Mouse (Mus musculus) forebrain, embryonic 13.5 days (tissue): ENCODE results near the gene Pvalb. TPM values are rescaled to one million over a fixed set of nuclear protein-coding genes. Genes with fewer than 3 reads are reported as not detected.

ENCODE experiments used
- ATAC-seq: fragments of 200-750 bp; cut with Nextera tagmentation; 2 replicates; pipeline ENCODE4 v1.8.0; 2017
- H3K27ac ChIP-seq: fragments of 300-500 bp; sonication (generic); 2 replicates; pipeline ENCODE4 v1.5.1; 2015; ENCODE audit warnings: inconsistent platforms, mild to moderate bottlenecking, moderate library complexity
- H3K27me3 ChIP-seq: fragments of 300-500 bp; sonication (generic); 2 replicates; pipeline ENCODE4 v1.6.1; 2015; ENCODE audit warnings: mild to moderate bottlenecking, inconsistent platforms
- H3K36me3 ChIP-seq: fragments of 300-500 bp; sonication (generic); 2 replicates; pipeline ENCODE4 v1.6.1; 2015; ENCODE audit warnings: mild to moderate bottlenecking, inconsistent platforms; ENCODE audit not compliant: poor library complexity, severe bottlenecking
- H3K4me1 ChIP-seq: fragments of 300-500 bp; sonication (generic); 2 replicates; pipeline ENCODE4 v1.6.1; 2015; ENCODE audit warnings: inconsistent platforms
- H3K4me2 ChIP-seq: fragments of 300-500 bp; sonication (generic); 2 replicates; pipeline ENCODE4 v1.6.1; 2015; ENCODE audit warnings: inconsistent platforms, mild to moderate bottlenecking, moderate library complexity
- H3K4me3 ChIP-seq: fragments of 300-500 bp; sonication (generic); 2 replicates; pipeline ENCODE4 v1.5.1; 2015; ENCODE audit warnings: mild to moderate bottlenecking, inconsistent platforms
- H3K9ac ChIP-seq: fragments of 300-500 bp; sonication (generic); 2 replicates; pipeline ENCODE4 v1.6.1; 2015; ENCODE audit warnings: mild to moderate bottlenecking, inconsistent platforms
- H3K9me3 ChIP-seq: fragments of 300-500 bp; sonication (generic); replicated peaks from 2 replicates; pipeline ENCODE4 v1.6.1; 2016; ENCODE audit warnings: inconsistent platforms
- WGBS: fragments of 180-500 bp; shearing (Covaris S2); methylation state at CpG from one replicate; pipeline ENCODE4 v1.1.7; 2015; 5-methylcytosine and 5-hydroxymethylcytosine counted together
- polyA plus RNA-seq: library from polyadenylated mRNA; unstranded; fragments of >200 nt; fragmentation: Nextera tagmentation; extraction: Ambion mirVana; gene quantifications from 2 replicates; pipeline ENCODE4 v1.2.1, GENCODE M21; 2015

Pvalb gene
- polyA plus RNA-seq: not detected in 2 replicates

- Histone ChIP-seq H3K4me2 (no peak within 1 kb of the TSS), H3K36me3 (no peaks in the 10 kb centered on the region), H3K4me1 (peaks cover 11% of the 10 kb centered on the region), H3K9ac (no peak within 1 kb of the TSS), H3K9me3 (peaks cover 7% of the 10 kb centered on the region; the same call in 1 of the 2 replicates), H3K27me3 (peaks cover 43% of the 10 kb centered on the region), H3K4me3 (no peak within 1 kb of the TSS), H3K27ac (no peak within 1 kb of the TSS)
- ATAC-seq: no peak
- WGBS: 90% methylated on average over 7 of the region's 7 CpGs
Observed at GRCm38 (mm10) chr15:78206312-78206711, at the start of gene Pvalb. Pvalb (minus strand) TSS chr15:78206400.

GRCm38 (mm10) chr15:78254751-78255150 is 48.6 kb upstream of the Pvalb start:
- Histone ChIP-seq H3K4me1 (no peaks in the 10 kb centered on the region), H3K4me2 (no peak overlapping the region), H3K9me3 (no peaks in the 10 kb centered on the region), H3K36me3 (no peaks in the 10 kb centered on the region), H3K4me3 (no peak overlapping the region), H3K9ac (no peak overlapping the region), H3K27me3 (no peaks in the 10 kb centered on the region), H3K27ac (no peak overlapping the region)
- ATAC-seq: no peak
- WGBS: 24% methylated on average over 20 of the region's 20 CpGs

GRCm38 (mm10) chr15:78248410-78248809 is 42.2 kb upstream of the Pvalb start:
- Histone ChIP-seq H3K9me3 (no peaks in the 10 kb centered on the region), H3K4me2 (no peak overlapping the region), H3K4me3 (no peak overlapping the region), H3K9ac (no peak overlapping the region), H3K4me1 (no peaks in the 10 kb centered on the region), H3K27me3 (no peaks in the 10 kb centered on the region), H3K27ac (no peak overlapping the region), H3K36me3 (no peaks in the 10 kb centered on the region)
- WGBS: 79% methylated on average over 3 of the region's 3 CpGs
- no peak for ATAC-seq

DNA sequence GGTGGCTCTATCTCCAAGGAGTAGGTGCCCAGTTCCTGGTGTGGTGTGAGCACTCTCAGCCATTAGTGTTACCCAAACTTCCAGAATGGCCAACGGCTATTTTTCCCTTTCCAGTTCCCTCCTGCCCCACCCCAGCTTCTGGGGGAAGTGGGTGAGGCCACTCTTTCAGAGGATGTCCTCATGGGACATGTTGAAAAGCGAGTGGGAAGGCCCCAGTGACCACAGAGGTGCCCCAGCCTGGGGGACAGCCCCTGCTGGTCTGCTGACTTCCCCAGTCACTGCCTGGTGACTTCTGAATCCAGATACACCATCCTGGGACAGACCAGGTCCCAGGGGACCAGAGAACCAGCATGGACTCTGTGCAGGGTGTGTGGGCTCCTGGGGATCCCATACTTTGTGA is 41.5 kb upstream of the Pvalb start:
- WGBS: 69% methylated on average over 2 of the region's 2 CpGs
- ATAC-seq: no peak
- H3K4me3 ChIP-seq: no peak overlapping the region

GRCm38 (mm10) chr15:78246143-78247116 is 40.2 kb upstream of the Pvalb start:
- H3K27me3 ChIP-seq: no peaks in the 10 kb centered on the region
- WGBS: 80% methylated on average over 18 of the region's 18 CpGs
- H3K27ac ChIP-seq: no peak overlapping the region
- H3K9me3 ChIP-seq: no peaks in the 10 kb centered on the region
- ATAC-seq: no peak
- H3K4me2 ChIP-seq: no peak overlapping the region
- H3K36me3 ChIP-seq: no peaks in the 10 kb centered on the region
- no peak overlapping the region for H3K9ac ChIP-seq
- H3K4me1 ChIP-seq: no peaks in the 10 kb centered on the region
- H3K4me3 ChIP-seq: no peak overlapping the region

More for the DNA sequence above, 41.5 kb upstream of the Pvalb start:
- H3K36me3 ChIP-seq: no peaks in the 10 kb centered on the region
- no peak overlapping the region for H3K4me2 ChIP-seq
- H3K9me3 ChIP-seq: no peaks in the 10 kb centered on the region
- no peak overlapping the region for H3K27ac ChIP-seq
- no peak overlapping the region for H3K9ac ChIP-seq
- H3K27me3 ChIP-seq: no peaks in the 10 kb centered on the region
- H3K4me1 ChIP-seq: no peaks in the 10 kb centered on the region

DNA sequence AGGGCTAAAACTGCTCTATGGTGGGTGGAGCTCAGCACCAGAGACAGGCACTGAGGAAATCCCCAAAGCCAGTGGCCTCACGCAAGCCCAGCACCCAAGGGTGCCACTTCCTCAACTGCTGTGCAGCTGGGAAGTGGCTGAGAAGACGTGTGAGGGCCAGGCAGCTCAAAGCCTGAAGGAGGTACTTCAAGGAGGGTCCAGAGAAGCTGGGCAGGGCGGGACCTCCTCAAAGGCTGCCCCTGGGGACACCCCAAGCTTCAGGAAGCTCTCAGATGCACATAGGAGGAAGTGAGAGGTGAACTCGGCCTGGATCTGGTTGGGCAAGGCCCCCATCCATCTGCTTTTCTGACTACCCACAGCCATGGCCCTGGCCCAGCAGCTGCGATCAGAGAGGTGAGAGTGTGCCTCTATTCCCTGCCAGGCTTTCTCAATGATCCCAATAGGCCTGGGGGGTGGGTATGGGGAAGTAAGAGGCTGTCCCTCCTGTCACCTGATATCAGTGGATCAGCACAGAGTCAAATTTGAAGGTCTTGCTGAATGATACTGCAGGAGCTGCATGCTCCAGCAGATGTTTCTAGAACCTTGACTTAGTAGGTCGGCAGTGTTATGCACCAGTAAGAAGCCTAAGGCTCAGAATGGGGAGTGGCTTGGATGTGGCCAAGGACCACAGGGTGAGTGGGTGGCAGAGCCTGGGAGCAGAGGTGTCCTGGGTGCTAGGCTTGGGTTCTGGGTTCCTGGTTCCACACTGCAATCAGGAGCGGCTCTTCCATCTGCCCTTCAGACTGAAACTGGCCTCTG is 38.7 kb upstream of the Pvalb start, which contains the start of gene Ncf4:
Gene Ncf4 (plus strand): TSS at position 107 of the 798 bp plus-strand sequence.
- ATAC-seq: no peak
- Histone ChIP-seq H3K27ac (no peak within 1 kb of the TSS), H3K27me3 (no peaks in the 10 kb centered on the region), H3K36me3 (no peaks in the 10 kb centered on the region), H3K9ac (no peak within 1 kb of the TSS), H3K9me3 (no peaks in the 10 kb centered on the region), H3K4me1 (no peaks in the 10 kb centered on the region), H3K4me3 (no peak within 1 kb of the TSS), H3K4me2 (no peak within 1 kb of the TSS)
- WGBS: 65% methylated on average over 7 of the region's 7 CpGs

GRCm38 (mm10) chr15:78243774-78244173 is 37.6 kb upstream of the Pvalb start:
- H3K9me3 ChIP-seq: no peaks in the 10 kb centered on the region
- 73% methylated on average over 6 of the region's 6 CpGs for WGBS
- H3K4me3 ChIP-seq: no peak overlapping the region
- H3K36me3 ChIP-seq: no peaks in the 10 kb centered on the region
- no peak overlapping the region for H3K27ac ChIP-seq
- H3K4me1 ChIP-seq: no peaks in the 10 kb centered on the region
- no peak overlapping the region for H3K4me2 ChIP-seq
- no peak overlapping the region for H3K9ac ChIP-seq
- no peak for ATAC-seq
- peaks cover 3% of the 10 kb centered on the region; the same call in 1 of the 2 replicates for H3K27me3 ChIP-seq

DNA sequence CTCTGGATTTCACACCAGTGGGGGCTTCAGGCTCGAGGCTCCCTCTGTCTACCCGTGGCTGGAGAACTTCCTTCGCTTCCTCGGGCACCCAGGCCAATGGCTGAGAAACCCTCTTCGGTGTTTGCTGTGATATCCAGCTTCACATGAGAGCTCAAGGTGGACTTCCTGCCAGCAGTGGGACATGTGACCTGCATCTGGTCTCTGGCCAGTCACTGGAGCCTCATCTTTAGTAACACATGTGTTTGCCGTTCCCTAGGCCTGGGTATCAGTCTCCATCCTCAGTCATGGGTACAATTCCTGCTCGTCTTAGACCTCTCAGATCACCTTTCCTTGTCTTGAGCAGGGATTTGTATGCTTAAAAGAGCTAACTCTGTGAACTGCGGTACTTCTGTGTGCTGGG is 36.9 kb upstream of the Pvalb start:
- no peaks in the 10 kb centered on the region for H3K36me3 ChIP-seq
- peaks cover 5% of the 10 kb centered on the region; the same call in 1 of the 2 replicates for H3K27me3 ChIP-seq
- no peak for ATAC-seq
- WGBS: 83% methylated on average over 8 of the region's 8 CpGs
- no peak overlapping the region for H3K9ac ChIP-seq
- no peak overlapping the region for H3K4me2 ChIP-seq
- H3K27ac ChIP-seq: no peak overlapping the region
- H3K4me3 ChIP-seq: no peak overlapping the region
- no peaks in the 10 kb centered on the region for H3K9me3 ChIP-seq
- no peaks in the 10 kb centered on the region for H3K4me1 ChIP-seq

DNA sequence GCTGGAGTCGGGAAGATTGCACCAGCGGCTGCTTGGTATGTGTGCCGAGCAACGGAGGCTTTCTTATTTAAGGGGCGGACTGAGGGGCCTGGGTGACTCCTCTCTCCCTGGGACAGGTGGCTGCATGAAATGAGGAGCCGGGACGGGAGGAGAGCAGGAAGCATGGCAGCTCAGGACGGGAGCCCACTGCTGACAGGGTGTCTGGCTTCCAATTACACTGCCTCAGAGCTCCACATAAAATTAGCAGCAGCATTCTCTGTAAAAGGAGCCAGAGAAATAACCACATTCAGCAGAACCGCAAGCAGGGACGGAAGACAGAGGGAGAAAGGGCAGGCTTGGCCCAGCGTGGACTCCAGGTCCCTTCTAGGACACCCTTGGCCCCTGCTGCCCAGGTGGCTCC is 35.1 kb upstream of the Pvalb start:
- Histone ChIP-seq H3K36me3 (no peaks in the 10 kb centered on the region), H3K27ac (no peak overlapping the region), H3K9ac (no peak overlapping the region), H3K27me3 (peaks cover 8% of the 10 kb centered on the region; the same call in 1 of the 2 replicates), H3K9me3 (no peaks in the 10 kb centered on the region), H3K4me3 (no peak overlapping the region), H3K4me1 (no peaks in the 10 kb centered on the region), H3K4me2 (no peak overlapping the region)
- ATAC-seq: no peak
- WGBS: 64% methylated on average over 11 of the region's 11 CpGs

DNA sequence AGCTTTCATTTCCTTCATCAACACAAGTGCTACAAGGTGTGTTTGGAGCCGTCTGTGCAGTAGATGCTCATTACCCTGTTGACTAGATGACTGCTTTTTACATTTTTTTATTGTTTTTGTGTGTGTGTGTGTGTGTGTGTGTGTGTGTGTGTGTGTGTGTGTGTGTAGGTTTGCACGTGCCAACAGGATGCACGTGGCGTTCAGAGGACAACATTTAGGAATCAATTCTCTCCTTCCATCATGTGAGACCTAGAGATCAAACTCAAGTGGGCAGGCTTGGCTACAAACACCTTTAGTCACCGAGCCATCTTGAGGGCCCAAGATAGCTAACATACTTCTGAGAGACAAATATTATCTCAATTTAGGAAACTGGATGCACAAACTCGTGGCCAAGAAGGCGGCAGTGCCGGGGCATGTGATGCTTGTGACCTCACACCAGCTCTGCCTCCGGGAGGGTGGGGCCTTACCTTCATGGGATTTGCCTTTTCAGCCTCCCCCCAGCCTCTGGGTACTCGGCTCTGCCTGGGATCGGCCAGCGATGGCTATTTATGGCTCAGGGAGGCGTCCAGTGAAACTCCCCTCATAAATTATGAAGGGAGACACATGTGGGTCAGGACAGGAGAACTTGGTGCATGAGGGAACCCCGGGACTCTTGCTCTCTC is 33.9 kb upstream of the Pvalb start:
- no peaks in the 10 kb centered on the region for H3K36me3 ChIP-seq
- no peak overlapping the region for H3K9ac ChIP-seq
- no peaks in the 10 kb centered on the region for H3K9me3 ChIP-seq
- WGBS: 86% methylated on average over 14 of the region's 14 CpGs
- H3K4me3 ChIP-seq: no peak overlapping the region
- H3K27me3 ChIP-seq: peaks cover 8% of the 10 kb centered on the region; the same call in 1 of the 2 replicates
- H3K4me1 ChIP-seq: no peaks in the 10 kb centered on the region
- no peak overlapping the region for H3K4me2 ChIP-seq
- H3K27ac ChIP-seq: no peak overlapping the region
- no peak for ATAC-seq

- H3K27me3 ChIP-seq: peaks cover 9% of the 10 kb centered on the region; the same call in 1 of the 2 replicates
- 24% methylated on average over 10 of the region's 10 CpGs for WGBS
- no peak overlapping the region for H3K27ac ChIP-seq
- no peak for ATAC-seq
- H3K4me3 ChIP-seq: no peak overlapping the region
- H3K9ac ChIP-seq: no peak overlapping the region
- H3K9me3 ChIP-seq: no peaks in the 10 kb centered on the region
- no peak overlapping the region for H3K4me2 ChIP-seq
- no peaks in the 10 kb centered on the region for H3K36me3 ChIP-seq
- no peaks in the 10 kb centered on the region for H3K4me1 ChIP-seq
Observed at GRCm38 (mm10) chr15:78239453-78239852, 33.3 kb upstream of the Pvalb start.
